Mouse (Mus musculus) limb, embryonic 14.5 days (tissue): Measurements from ENCODE around the gene Cpa2. TPM values are rescaled to one million over a fixed set of nuclear protein-coding genes. Genes with fewer than 3 reads are reported as not detected.

Experiments used
- ATAC-seq: fragments of 200-750 bp; cut with Nextera tagmentation; 2 replicates; pipeline ENCODE4 v1.8.0; 2017; ENCODE audit warnings: low read depth, moderate number of reproducible peaks, moderate TSS enrichment; ENCODE audit not compliant: low FRiP score
- DNase-seq: peaks from one replicate; pipeline ENCODE4 v3.0.0-alpha.2; 2015; ENCODE audit warnings: low spot score
- H3K27ac ChIP-seq: fragments of 300-500 bp; sonication (generic); replicated peaks from 2 replicates; pipeline ENCODE4 v1.5.1; 2014; ENCODE audit warnings: low read depth, mild to moderate bottlenecking, low read length, moderate library complexity, mixed read lengths
- H3K27me3 ChIP-seq: fragments of 300-500 bp; sonication (generic); 2 replicates; pipeline ENCODE4 v1.6.1; 2014; ENCODE audit warnings: low read length, mixed read lengths; ENCODE audit not compliant: control insufficient read depth, insufficient read depth
- H3K36me3 ChIP-seq: fragments of 300-500 bp; sonication (generic); 2 replicates; pipeline ENCODE4 v1.6.1; 2014; ENCODE audit warnings: mild to moderate bottlenecking, low read length, moderate library complexity, mixed read lengths; ENCODE audit not compliant: control insufficient read depth, insufficient read depth
- H3K4me1 ChIP-seq: fragments of 300-500 bp; sonication (generic); 2 replicates; pipeline ENCODE4 v1.6.1; 2014; ENCODE audit warnings: antibody characterized with exemption, low read length, mixed read lengths; ENCODE audit not compliant: control insufficient read depth, insufficient read depth
- H3K4me2 ChIP-seq: fragments of 300-500 bp; sonication (generic); replicated peaks from 2 replicates; pipeline ENCODE4 v1.6.1; 2014; ENCODE audit warnings: low read depth, mild to moderate bottlenecking, low read length, moderate library complexity; ENCODE audit not compliant: severe bottlenecking
- H3K4me3 ChIP-seq: fragments of 300-500 bp; sonication (generic); replicated peaks from 2 replicates; pipeline ENCODE4 v1.5.1; 2014; ENCODE audit warnings: low read length
- H3K9ac ChIP-seq: fragments of 300-500 bp; sonication (generic); 2 replicates; pipeline ENCODE4 v1.6.1; 2014; ENCODE audit warnings: mild to moderate bottlenecking, low read depth, low read length, moderate library complexity; ENCODE audit not compliant: severe bottlenecking
- H3K9me3 ChIP-seq: fragments of 300-500 bp; sonication (generic); 2 replicates; pipeline ENCODE4 v1.6.1; 2016; ENCODE audit warnings: low read length; ENCODE audit not compliant: control insufficient read depth
- POLR2A ChIP-seq: fragments of 200-500 bp; IDR thresholded peaks from 2 replicates; pipeline ENCODE4 v1.8.0; 2012; ENCODE audit warnings: inconsistent platforms, mild to moderate bottlenecking, moderate library complexity, borderline replicate concordance; ENCODE audit not compliant: insufficient read depth, insufficient read length; ENCODE audit errors: extremely low read depth
- WGBS: fragments of 180-500 bp; shearing (Covaris S2); extraction: QIAGEN DNeasy Blood & Tissue Kit; methylation state at CpG from one replicate; pipeline ENCODE4 v1.1.7; 2014; 5-methylcytosine and 5-hydroxymethylcytosine counted together
- polyA plus RNA-seq, 2 experiments: library from polyadenylated mRNA; depleted of rRNA in 1 of 2; stranded (reverse) in 1 of 2; unstranded in 1 of 2; fragments of >200 nt; fragmentation: Nextera tagmentation in 1 of 2; extraction: Ambion mirVana in 1 of 2; gene quantifications; 2 replicates each; pipeline versions ENCODE4 v1.2.1 to v1.2.3; 2012 to 2014

The Cpa2 gene
- polyA plus RNA-seq, 2 experiments = 5.3 to 6.6 TPM

GRCm38 (mm10) chr6:30604342-30604867 is 63.0 kb downstream of the Cpa2 start:
- H3K27me3 ChIP-seq = no peaks in the 10 kb centered on the region
- no peak overlapping the region for H3K4me2 ChIP-seq
- no peak overlapping the region for H3K4me3 ChIP-seq
- H3K9ac ChIP-seq = no peak overlapping the region
- WGBS = 31% methylated on average over 7 of the region's 7 CpGs
- no peak overlapping the region for H3K27ac ChIP-seq
- DNase-seq = no peak
- no peaks in the 10 kb centered on the region for H3K9me3 ChIP-seq
- no peak for TF ChIP-seq POLR2A
- H3K4me1 ChIP-seq = peaks cover 10% of the 10 kb centered on the region
- no peak for ATAC-seq
- H3K36me3 ChIP-seq = no peaks in the 10 kb centered on the region

GRCm38 (mm10) chr6:30605111-30605510 is 63.7 kb downstream of the Cpa2 start:
- Histone ChIP-seq H3K4me1 (peaks cover 10% of the 10 kb centered on the region), H3K27me3 (no peaks in the 10 kb centered on the region), H3K4me2 (no peak overlapping the region), H3K27ac (peak overlapping the region; percentile 1; the same call in 1 of the 2 replicates), H3K9me3 (no peaks in the 10 kb centered on the region), H3K9ac (no peak overlapping the region), H3K36me3 (no peaks in the 10 kb centered on the region), H3K4me3 (no peak overlapping the region)
- WGBS = 88% methylated on average over 4 of the region's 4 CpGs
- DNase-seq (no peak), ATAC-seq (no peak)
- no peak for TF ChIP-seq POLR2A

GRCm38 (mm10) chr6:30605672-30606071 is 64.3 kb downstream of the Cpa2 start:
- H3K36me3 ChIP-seq = no peaks in the 10 kb centered on the region
- TF ChIP-seq POLR2A = no peak
- no peak overlapping the region for H3K4me2 ChIP-seq
- H3K27me3 ChIP-seq = no peaks in the 10 kb centered on the region
- WGBS = 65% methylated on average over 5 of the region's 5 CpGs
- no peaks in the 10 kb centered on the region for H3K9me3 ChIP-seq
- peak overlapping the region; percentile 1; the same call in 1 of the 2 replicates for H3K27ac ChIP-seq
- H3K9ac ChIP-seq = no peak overlapping the region
- peaks cover 10% of the 10 kb centered on the region for H3K4me1 ChIP-seq
- no peak overlapping the region for H3K4me3 ChIP-seq
- ATAC-seq (no peak), DNase-seq (no peak)

- Histone ChIP-seq H3K4me1 (peaks cover 15% of the 10 kb centered on the region), H3K27ac (no peak within 1 kb of the TSS), H3K36me3 (no peaks in the 10 kb centered on the region), H3K9ac (no peak within 1 kb of the TSS), H3K4me3 (no peak within 1 kb of the TSS), H3K27me3 (no peaks in the 10 kb centered on the region), H3K9me3 (no peaks in the 10 kb centered on the region), H3K4me2 (no peak within 1 kb of the TSS)
- ATAC-seq (no peak), DNase-seq (no peak)
- no peak for TF ChIP-seq POLR2A
- WGBS = 94% methylated on average over 7 of the region's 7 CpGs
Observed at GRCm38 (mm10) chr6:30610710-30611109, 69.3 kb downstream of the Cpa2 start, which contains the start of gene Cpa5. Gene Cpa5, plus strand, starts transcription at chr6:30611010.

GRCm38 (mm10) chr6:30611212-30611611 is 69.8 kb downstream of the Cpa2 start:
- DNase-seq (no peak), ATAC-seq (no peak)
- 68% methylated on average over 5 of the region's 5 CpGs for WGBS
- H3K9ac ChIP-seq = no peak overlapping the region
- H3K36me3 ChIP-seq = no peaks in the 10 kb centered on the region
- no peaks in the 10 kb centered on the region for H3K27me3 ChIP-seq
- H3K27ac ChIP-seq = no peak overlapping the region
- no peak overlapping the region for H3K4me2 ChIP-seq
- no peak for TF ChIP-seq POLR2A
- H3K4me1 ChIP-seq = peaks cover 15% of the 10 kb centered on the region
- H3K4me3 ChIP-seq = no peak overlapping the region
- no peaks in the 10 kb centered on the region for H3K9me3 ChIP-seq

Other genes starting within 250 kb of the Cpa2 start
- 43.0 and 45.7 TPM in 2 replicates for gene Ube2h, start 237.0 kb upstream of the Cpa2 start, polyA plus RNA-seq (2012; rRNA removed)
- gene Ube2h, start 237.0 kb upstream of the Cpa2 start, polyA plus RNA-seq (2014; fragmentation: Nextera tagmentation; extraction: Ambion mirVana) = 50.1 and 55.8 TPM in 2 replicates
- gene Zc3hc1, start 150.6 kb upstream of the Cpa2 start, polyA plus RNA-seq (2012; rRNA removed) = 41.5 and 41.8 TPM in 2 replicates
- gene Zc3hc1, start 150.6 kb upstream of the Cpa2 start, polyA plus RNA-seq (2014; fragmentation: Nextera tagmentation; extraction: Ambion mirVana) = 63.4 and 64.6 TPM in 2 replicates
- 106 and 110 TPM in 2 replicates for gene Klhdc10, start 139.7 kb upstream of the Cpa2 start, polyA plus RNA-seq (2012; rRNA removed)
- 39.3 and 42.0 TPM in 2 replicates for gene Klhdc10, start 139.7 kb upstream of the Cpa2 start, polyA plus RNA-seq (2014; fragmentation: Nextera tagmentation; extraction: Ambion mirVana)
- 47.5 and 63.2 TPM in 2 replicates for gene Tmem209, start 31.8 kb upstream of the Cpa2 start, polyA plus RNA-seq (2012; rRNA removed)
- gene Tmem209, start 31.8 kb upstream of the Cpa2 start, polyA plus RNA-seq (2014; fragmentation: Nextera tagmentation; extraction: Ambion mirVana) = 28.3 and 34.7 TPM in 2 replicates
- 0.10 and 0.12 TPM in 2 replicates for gene Ssmem1, start 31.7 kb upstream of the Cpa2 start, polyA plus RNA-seq (2012; rRNA removed)
- 0.17 TPM in 1 of 2 replicates, not detected in the other for gene Ssmem1, start 31.7 kb upstream of the Cpa2 start, polyA plus RNA-seq (2014; fragmentation: Nextera tagmentation; extraction: Ambion mirVana)
- 4.4 and 5.4 TPM in 2 replicates for gene Cpa4, start 26.8 kb downstream of the Cpa2 start, polyA plus RNA-seq (2012; rRNA removed)
- gene Cpa4, start 26.8 kb downstream of the Cpa2 start, polyA plus RNA-seq (2014; fragmentation: Nextera tagmentation; extraction: Ambion mirVana) = 1.9 and 2.1 TPM in 2 replicates
- 0.81 and 0.87 TPM in 2 replicates for gene Cpa5, start 69.4 kb downstream of the Cpa2 start, polyA plus RNA-seq (2012; rRNA removed)
- 0.57 and 0.99 TPM in 2 replicates for gene Cpa5, start 69.4 kb downstream of the Cpa2 start, polyA plus RNA-seq (2014; fragmentation: Nextera tagmentation; extraction: Ambion mirVana)
- gene Cpa1, start 97.6 kb downstream of the Cpa2 start, polyA plus RNA-seq (2012; rRNA removed) = 1.4 and 2.8 TPM in 2 replicates
- gene Cpa1, start 97.6 kb downstream of the Cpa2 start, polyA plus RNA-seq (2014; fragmentation: Nextera tagmentation; extraction: Ambion mirVana) = 1.1 and 1.3 TPM in 2 replicates
- gene Cep41, start 152.2 kb downstream of the Cpa2 start, polyA plus RNA-seq (2012; rRNA removed) = 44.3 and 48.5 TPM in 2 replicates
- gene Cep41, start 152.2 kb downstream of the Cpa2 start, polyA plus RNA-seq (2014; fragmentation: Nextera tagmentation; extraction: Ambion mirVana) = 41.1 and 50.9 TPM in 2 replicates
- gene Mest, start 182.0 kb downstream of the Cpa2 start, polyA plus RNA-seq (2012; rRNA removed) = 3,348 and 4,195 TPM in 2 replicates
- gene Mest, start 182.0 kb downstream of the Cpa2 start, polyA plus RNA-seq (2014; fragmentation: Nextera tagmentation; extraction: Ambion mirVana) = 2,178 and 2,321 TPM in 2 replicates